Mouse (Mus musculus) layer of hippocampus, postnatal 10 days (tissue): ENCODE measurements at regions not wholly inside any gene's neighbourhood (a gene's known extent, or its start where the extent isn't known, plus 50 kb on each side); places are given as distances from the start of the nearest gene placed in this dataset.

Experiments used
- DNase-seq, 2 experiments: peaks; one replicate each; pipeline ENCODE4 v3.0.0; 2021; ENCODE audit warnings: low spot score in 2 of 2

DNA sequence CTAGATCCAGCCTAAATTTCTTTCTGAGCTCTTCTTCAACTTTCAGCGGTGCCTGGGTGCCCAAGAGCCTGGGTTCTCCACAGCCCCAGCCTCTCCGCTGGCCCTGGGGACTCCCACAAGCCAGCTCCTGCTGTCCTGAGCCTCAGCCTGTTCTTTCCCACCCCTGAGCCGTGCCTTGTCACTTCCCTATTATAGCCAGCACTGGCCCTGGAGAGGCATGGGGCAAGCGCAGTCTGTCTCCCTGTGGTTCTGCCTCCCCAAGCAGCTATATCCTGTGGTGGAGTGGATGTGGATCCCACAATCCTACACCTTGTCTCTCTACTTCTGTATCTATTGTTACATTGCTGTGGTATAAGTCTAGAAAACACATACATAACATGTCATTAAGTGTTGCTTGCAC is 128.6 kb upstream of the Hgf start:
- DNase-seq = no peak

GRCm38 (mm10) chr5:16425302-16425701 is 128.0 kb upstream of the Hgf start:
- DNase-seq = no peak

- DNase-seq = no peak
Measured at GRCm38 (mm10) chr5:16426306-16426705, 127.0 kb upstream of the Hgf start.

GRCm38 (mm10) chr5:16434586-16434985 is 118.7 kb upstream of the Hgf start:
- DNase-seq = no peak

DNA sequence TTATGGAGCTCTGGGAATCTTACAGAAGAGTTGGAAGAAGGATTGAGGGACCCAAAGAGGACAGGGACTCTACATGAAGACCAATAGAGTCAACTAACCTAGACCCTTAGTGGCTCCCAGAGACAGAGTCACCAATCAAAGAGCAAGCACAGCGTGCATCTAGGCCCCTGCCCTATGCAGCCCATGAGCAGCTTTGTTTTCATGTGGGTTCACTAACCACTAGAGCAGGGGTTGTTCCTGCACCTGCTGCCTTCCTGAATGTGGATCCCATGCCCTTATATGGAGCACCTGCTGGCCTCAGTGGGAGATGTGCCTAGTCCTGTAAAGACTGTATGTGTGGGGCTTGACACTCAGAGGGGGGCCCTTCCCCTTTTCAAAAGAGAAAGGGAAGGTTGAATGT is 108.2 kb upstream of the Hgf start:
- no peak for DNase-seq

DNA sequence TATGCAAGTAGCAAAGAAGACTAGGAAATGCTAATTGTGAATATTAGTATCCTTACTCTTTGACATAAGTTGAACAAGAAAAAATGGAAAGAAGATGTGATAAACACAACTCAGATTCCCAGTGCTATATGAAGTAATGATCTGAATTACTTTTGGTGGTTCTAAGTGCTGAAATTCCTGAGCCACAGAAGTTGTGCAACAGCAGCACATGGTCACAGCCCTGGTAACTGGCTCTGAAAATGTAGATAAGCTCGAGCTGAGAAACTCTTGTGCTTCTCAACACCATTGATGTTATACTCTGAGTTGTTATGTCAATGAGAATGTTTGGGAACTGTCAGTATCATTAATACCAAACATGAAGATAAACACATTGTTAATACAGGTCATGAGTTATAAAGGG is 106.3 kb upstream of the Hgf start:
- DNase-seq = no peak

DNA sequence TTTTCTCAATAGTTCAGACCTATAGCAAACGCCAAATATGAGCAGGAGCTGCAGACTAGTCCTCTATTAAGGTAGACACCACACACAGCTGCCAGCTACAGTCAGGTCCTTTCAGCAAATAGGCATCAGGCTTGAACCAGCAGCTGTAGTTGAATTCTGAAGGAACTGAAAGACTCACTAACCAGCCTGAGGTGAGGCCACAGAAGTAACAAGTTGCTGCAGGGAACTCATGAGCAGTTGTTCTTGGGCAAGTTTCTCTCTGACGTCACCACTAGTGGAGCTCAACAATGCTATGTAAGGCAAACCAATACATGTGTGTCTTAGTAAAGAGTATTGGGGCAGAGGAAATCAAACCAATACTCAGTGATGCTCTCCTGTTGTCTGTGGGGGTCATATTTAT is 91.5 kb upstream of the Hgf start:
- DNase-seq = no peak

GRCm38 (mm10) chr5:16466266-16466665 is 87.0 kb upstream of the Hgf start:
- no peak for DNase-seq

DNA sequence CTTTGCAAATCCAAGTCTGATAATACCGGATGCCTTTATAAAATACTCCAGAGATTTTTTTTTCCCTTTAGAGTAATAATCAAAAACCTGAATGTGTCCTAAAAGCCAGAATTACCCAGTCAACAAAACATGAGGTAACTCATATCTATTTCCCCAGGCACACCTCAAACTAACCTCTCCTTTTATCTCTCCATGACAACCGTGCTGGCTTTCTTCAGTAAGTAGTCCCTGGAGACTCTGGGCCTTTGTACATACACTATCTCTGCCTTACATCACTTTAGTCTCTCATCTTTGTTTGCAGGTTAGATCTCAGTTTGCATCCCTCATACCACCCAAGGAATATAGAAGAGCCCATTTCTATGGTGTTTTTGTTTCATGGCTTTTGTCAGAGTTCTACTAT is 84.7 kb upstream of the Hgf start:
- DNase-seq = no peak

GRCm38 (mm10) chr5:16469221-16469620 is 84.1 kb upstream of the Hgf start:
- DNase-seq = no peak

DNA sequence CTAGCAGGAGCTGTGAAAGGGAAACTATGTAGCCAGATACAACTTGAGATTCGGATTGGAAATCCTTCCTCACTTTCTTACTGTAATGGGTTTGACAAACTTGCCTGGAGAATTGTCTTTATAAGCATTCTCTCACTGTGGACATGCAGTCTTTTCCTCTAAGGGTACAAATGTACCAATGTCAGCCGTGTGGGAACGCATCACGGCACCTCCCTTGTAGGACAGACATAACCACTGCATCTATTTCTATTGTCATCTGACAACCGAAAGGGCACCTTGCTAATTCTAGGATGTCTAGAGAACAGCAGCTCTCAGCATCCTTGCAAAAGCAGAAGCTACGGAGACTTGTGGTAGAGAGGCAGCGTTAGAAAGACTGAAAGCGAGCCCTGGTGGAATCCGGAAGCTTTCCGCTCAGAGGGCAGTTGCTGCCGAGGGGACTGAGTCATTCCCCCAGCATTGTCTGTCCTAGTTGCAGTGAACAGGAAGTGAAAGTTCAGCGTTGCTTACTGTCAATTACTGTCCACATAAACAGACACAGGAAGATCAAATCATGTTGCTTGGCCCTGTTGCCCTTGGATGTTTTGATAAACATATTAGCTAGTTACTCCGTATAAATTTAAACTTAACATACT is 83.5 kb upstream of the Hgf start:
- peak; percentile 9 to 12 for DNase-seq

DNA sequence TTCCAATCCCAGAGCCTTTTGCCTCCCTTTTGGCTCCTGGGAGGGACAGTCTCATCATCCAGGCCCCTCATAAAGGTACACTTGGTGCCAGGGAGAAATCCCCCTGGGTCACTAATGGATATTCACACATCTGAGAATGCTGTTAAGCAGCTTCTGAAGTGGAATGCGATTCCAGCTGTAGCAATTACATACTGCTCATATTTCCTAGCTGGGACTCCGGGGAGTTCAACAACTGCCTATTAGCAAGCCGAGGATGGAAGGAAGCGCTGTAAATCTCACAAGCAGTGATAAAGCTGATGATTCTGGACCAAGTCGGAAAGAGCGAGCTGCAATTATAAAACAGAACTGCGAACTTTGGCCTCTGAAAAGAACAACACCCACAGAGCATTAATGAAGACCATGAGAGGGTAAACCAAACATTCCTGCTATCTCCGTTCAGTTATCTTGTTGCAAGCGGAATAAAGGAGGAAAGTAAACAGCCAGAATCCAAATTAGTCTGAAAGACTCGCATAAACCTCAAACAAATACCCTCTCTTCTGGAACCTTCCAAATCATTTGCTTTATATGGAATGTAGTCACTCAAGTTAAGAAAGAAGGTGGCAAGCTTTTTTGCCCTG is 82.8 kb upstream of the Hgf start:
- DNase-seq = no peak

DNA sequence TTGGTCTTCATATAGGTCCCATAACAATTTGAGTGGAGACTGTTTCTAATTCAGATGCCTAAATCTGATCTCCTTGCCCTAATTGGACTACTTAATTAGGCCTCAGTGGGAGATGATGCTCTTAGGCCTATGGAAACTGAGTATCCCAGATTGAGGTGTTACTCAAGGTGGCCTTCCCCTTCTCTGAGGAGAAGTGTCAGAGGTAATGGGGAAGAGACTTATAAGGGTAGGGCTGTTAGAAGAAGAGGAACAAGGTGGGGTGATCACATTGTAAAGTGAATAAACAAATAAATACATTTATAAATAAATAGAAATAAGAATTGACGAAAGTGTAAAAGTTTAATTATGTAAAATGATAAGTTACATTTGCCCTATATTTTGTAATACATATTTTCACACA is 65.3 kb upstream of the Hgf start:
- DNase-seq = no peak

DNA sequence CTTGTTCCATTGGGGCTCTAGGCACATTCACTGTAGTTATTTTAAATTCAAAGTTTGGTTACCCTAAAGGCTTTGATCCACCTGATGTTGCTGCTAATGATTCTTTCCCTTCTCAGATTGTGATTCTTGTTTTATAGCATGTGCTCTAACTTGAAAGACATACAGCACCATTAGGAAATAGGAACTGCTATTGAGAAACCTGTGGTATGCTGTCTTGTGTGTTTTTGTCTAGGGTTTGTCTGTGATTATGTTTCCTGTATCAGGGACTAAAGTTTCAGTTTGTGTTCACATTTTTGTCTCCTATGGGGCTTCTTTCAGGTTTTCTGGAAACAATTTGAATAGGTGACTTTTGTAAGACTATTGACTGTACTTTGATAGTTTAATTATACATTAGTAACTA is 63.5 kb upstream of the Hgf start:
- DNase-seq = no peak

DNA sequence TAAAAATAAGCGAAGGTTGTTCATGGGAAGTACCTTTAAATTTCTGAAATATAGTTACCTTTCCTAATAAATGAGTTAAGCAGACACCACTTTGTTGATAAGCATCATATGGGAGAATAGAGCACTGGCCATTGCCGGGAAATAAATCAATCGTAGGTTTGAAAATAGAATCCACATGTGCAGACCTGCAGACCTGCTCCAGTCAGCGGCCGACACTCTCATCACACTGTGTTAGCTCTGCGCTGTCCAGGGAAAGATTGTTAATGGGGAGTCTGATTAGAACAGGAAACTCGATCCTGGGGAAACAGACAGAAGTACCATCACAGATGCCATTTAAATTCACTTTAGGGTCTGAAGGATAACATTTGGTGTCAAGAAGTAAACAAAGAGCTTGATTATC is 53.4 kb upstream of the Hgf start:
- DNase-seq = no peak
